Mouse (Mus musculus) E14TG2a.4 (cell line): ENCODE data around the gene Ltbp2.

Source experiments
- CTCF ChIP-seq: conservative IDR thresholded peaks from 2 replicates; pipeline ENCODE4 v1.5.1; 2014; ENCODE audit warnings: low read length
- NANOG ChIP-seq: IDR thresholded peaks from 2 replicates; pipeline ENCODE4 v1.6.1; 2014; ENCODE audit warnings: borderline replicate concordance, low read length, mixed read lengths
- POU5F1 ChIP-seq: IDR thresholded peaks from 2 replicates; pipeline ENCODE4 v1.6.1; 2014; ENCODE audit warnings: low read length, borderline replicate concordance

DNA sequence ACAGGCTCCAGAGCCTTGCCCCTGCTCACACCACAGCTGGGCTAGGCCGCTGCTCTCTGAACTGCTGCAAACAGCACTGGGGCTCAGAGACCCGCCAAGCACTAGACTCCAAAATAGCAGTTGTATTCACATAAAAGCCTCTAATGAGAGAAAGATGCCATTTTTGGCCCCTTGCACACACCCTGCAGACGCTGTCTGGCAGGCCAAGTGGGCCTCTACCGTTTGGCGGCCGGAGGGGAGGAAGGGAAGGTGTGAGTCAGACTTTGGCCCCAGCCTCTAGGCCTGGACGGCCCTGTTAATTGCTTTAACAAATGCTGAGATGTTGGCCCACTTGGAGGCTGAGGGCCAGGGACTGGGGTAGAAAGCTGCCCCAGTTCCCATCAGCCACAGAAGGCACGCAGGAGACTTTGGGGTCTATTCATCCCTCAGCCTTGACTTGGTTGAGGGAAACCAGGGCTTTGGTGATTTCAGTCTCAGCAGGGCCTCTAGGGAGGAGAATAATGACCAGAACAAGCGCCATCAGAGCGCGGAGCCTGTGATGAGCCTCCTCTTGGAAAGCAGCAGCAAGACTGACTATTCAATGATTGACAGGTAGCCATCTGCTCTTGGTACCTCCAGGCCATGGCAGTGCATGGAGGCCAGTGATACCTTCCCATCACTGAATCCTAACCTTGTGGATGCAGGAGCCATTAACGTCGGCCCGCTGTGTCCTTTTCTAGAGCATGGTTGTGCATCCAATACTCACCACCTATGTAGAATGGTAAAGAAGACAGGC, 14.0 kb downstream of the Ltbp2 start:
- TF ChIP-seq CTCF, result no peak
- no peak for TF ChIP-seq POU5F1
- no peak for TF ChIP-seq NANOG
